Mouse (Mus musculus) stomach, embryonic 16.5 days (tissue): ENCODE results near the gene Apc2. TPM values are rescaled to one million over a fixed set of nuclear protein-coding genes. Genes with fewer than 3 reads are reported as not detected.

Source experiments
- ATAC-seq: fragments of 200-750 bp; cut with Nextera tagmentation; 2 replicates; pipeline ENCODE4 v1.8.0; 2017; ENCODE audit warnings: moderate number of reproducible peaks, moderate TSS enrichment; ENCODE audit not compliant: insufficient read depth, low FRiP score
- H3K27ac ChIP-seq: fragments of 300-500 bp; sonication (generic); 2 replicates; pipeline ENCODE4 v1.5.1; 2014; ENCODE audit warnings: low read length
- H3K27me3 ChIP-seq: fragments of 300-500 bp; sonication (generic); 2 replicates; pipeline ENCODE4 v1.6.1; 2014; ENCODE audit warnings: low read length, control low read depth, mixed read lengths; ENCODE audit not compliant: control insufficient read depth, insufficient read depth
- H3K36me3 ChIP-seq: fragments of 300-500 bp; sonication (generic); 2 replicates; pipeline ENCODE4 v1.6.1; 2014; ENCODE audit warnings: low read length; ENCODE audit not compliant: control insufficient read depth, insufficient read depth
- H3K4me1 ChIP-seq: fragments of 300-500 bp; sonication (generic); 2 replicates; pipeline ENCODE4 v1.6.1; 2014; ENCODE audit warnings: low read length, control low read depth, mixed read lengths; ENCODE audit not compliant: control insufficient read depth, insufficient read depth
- H3K4me2 ChIP-seq: fragments of 300-500 bp; sonication (generic); 2 replicates; pipeline ENCODE4 v1.6.1; 2014; ENCODE audit warnings: low read depth, low read length, mixed read lengths
- H3K4me3 ChIP-seq: fragments of 300-500 bp; sonication (generic); replicated peaks from 2 replicates; pipeline ENCODE4 v1.5.1; 2014; ENCODE audit warnings: mild to moderate bottlenecking, low read length
- H3K9ac ChIP-seq: fragments of 300-500 bp; sonication (generic); 2 replicates; pipeline ENCODE4 v1.6.1; 2014; ENCODE audit warnings: low read length
- H3K9me3 ChIP-seq: fragments of 300-500 bp; sonication (generic); replicated peaks from 2 replicates; pipeline ENCODE4 v1.6.1; 2016; ENCODE audit warnings: low read length, control low read depth; ENCODE audit not compliant: control insufficient read depth
- WGBS: fragments of 180-500 bp; shearing (Covaris S2); extraction: QIAGEN DNeasy Blood & Tissue Kit; methylation state at CpG from one replicate; pipeline ENCODE4 v1.1.7; 2014; 5-methylcytosine and 5-hydroxymethylcytosine counted together
- polyA plus RNA-seq: library from polyadenylated mRNA; unstranded; fragments of >200 nt; fragmentation: Nextera tagmentation; extraction: Ambion mirVana; gene quantifications from 2 replicates; pipeline ENCODE4 v1.2.1, GENCODE M21; 2015

Gene Apc2
- polyA plus RNA-seq, 1 experiment from 2014 or later = 4.3 TPM

DNA sequence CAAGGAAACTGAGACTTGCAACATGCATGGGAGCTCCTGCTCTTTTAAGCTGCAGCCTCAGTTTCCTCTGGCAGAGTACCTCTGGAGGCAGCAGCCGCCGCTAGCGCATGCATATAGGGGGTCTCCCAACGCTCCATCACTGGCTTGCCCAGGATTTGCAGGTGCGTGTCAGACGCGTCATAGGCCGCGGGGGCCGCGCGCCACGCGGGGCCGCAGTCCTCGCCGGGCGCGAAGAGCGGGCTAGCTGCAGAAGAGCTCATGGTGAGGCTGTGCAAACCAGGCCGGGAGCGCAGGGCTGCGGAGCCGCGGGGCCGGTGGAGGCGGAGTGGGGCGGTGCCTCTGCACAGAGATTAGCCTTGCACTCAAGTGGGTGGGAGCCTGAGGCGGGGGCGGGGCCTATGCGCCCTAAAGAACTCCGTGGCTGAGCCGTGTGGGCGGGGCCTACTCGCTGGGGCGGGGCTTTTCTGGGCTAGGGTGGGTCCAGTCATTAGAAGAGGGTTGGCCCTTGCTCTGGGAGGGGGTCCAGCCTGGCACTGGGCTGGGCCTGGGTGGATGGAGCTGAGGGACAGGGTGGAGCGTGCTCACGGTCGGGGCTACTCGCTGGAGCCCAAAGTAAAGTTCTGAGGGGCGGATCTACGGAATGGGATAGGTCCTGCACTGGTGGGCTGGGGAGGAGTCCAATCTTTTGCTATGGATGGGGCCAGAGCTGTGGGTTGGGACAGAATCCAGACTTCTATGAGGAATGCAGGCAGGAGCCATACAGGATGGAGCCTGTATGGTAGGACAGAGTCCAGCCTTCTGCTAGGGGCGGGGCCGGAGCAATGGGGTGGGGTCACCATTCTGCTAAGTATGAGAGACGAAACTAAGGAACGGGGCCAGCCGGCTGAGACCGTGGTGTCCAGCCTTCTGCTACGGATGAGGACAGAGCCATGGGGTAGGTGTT, 34.9 kb upstream of the Apc2 start, which contains the start of the genes Gamt and Dazap1:
Gene Gamt (minus strand): TSS at position 371 of the 943 bp plus-strand sequence.
Gene Dazap1 (plus strand): TSS at position 845 of the 943 bp plus-strand sequence.
- WGBS = under 1% methylated on average over 49 of the region's 49 CpGs
- peak within 1 kb of the TSS; percentile 82 for H3K4me2 ChIP-seq
- H3K27me3 ChIP-seq = no peaks in the 10 kb centered on the region
- peak within 1 kb of the TSS; percentile 100 for H3K27ac ChIP-seq
- H3K36me3 ChIP-seq = peaks cover 6% of the 10 kb centered on the region; the same call in 1 of the 2 replicates
- peak within 1 kb of the TSS; percentile 54 for H3K4me3 ChIP-seq
- peak within 1 kb of the TSS; percentile 78 for H3K9ac ChIP-seq
- H3K9me3 ChIP-seq = no peaks in the 10 kb centered on the region
- ATAC-seq = peak; percentile 91
- H3K4me1 ChIP-seq = peaks cover 28% of the 10 kb centered on the region

DNA sequence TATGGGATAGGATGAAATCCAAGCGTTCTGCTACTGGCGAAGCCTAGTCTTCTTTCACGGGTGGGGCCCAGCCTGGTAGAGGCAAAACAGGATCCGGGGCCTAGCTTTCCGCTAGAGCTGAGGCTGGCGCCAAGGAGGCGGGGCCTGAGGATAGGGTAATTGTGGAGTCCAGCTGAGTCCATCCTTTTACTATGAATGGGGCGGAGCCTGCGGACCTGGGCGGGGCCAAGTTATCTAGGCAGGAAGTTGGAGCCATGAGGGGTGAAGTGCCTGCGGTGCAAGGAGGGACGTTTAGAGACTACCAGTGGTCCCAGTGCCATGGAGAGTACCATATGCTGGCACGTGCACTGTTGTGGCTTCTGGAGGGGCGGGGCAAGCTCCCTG, 34.2 kb upstream of the Apc2 start:
- Histone ChIP-seq H3K9me3 (no peaks in the 10 kb centered on the region), H3K4me1 (peaks cover 34% of the 10 kb centered on the region)
- 0% methylated on average over 14 of the region's 14 CpGs for WGBS

DNA sequence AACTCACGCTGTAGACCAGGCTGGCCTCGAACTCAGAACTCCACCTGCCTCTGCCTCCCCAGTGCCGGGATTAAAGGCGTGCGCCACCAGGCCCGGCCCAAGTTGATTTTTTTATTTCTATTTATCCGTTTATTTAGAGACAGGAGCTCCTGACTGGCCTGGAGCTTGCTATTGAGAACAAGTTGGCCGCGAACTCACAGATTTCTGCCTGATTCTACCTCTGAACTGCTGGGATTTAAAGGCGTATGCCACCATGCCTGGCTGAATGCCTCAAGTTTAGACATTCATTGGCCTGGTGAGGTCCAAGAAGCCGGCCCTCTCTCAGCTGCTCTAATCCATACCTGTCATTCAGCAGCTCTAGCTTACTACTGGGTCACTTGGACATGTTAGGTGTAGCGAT, 33.6 kb upstream of the Apc2 start:
- no peak for ATAC-seq
- Histone ChIP-seq H3K36me3 (peaks cover 6% of the 10 kb centered on the region; the same call in 1 of the 2 replicates), H3K27ac (peak overlapping the region; percentile 100), H3K27me3 (no peaks in the 10 kb centered on the region), H3K9ac (peak overlapping the region; percentile 32; the same call in 1 of the 2 replicates), H3K4me3 (peak overlapping the region; percentile 54), H3K4me1 (peaks cover 40% of the 10 kb centered on the region), H3K9me3 (no peaks in the 10 kb centered on the region), H3K4me2 (peak overlapping the region; percentile 82)
- 66% methylated on average over 12 of the region's 12 CpGs for WGBS

More for the DNA sequence above, 34.2 kb upstream of the Apc2 start:
- Histone ChIP-seq H3K36me3 (peaks cover 6% of the 10 kb centered on the region; the same call in 1 of the 2 replicates), H3K9ac (peak overlapping the region; percentile 78), H3K27me3 (no peaks in the 10 kb centered on the region), H3K4me3 (peak overlapping the region; percentile 54), H3K4me2 (peak overlapping the region; percentile 82), H3K27ac (peak overlapping the region; percentile 100)
- peak; percentile 77 for ATAC-seq

DNA sequence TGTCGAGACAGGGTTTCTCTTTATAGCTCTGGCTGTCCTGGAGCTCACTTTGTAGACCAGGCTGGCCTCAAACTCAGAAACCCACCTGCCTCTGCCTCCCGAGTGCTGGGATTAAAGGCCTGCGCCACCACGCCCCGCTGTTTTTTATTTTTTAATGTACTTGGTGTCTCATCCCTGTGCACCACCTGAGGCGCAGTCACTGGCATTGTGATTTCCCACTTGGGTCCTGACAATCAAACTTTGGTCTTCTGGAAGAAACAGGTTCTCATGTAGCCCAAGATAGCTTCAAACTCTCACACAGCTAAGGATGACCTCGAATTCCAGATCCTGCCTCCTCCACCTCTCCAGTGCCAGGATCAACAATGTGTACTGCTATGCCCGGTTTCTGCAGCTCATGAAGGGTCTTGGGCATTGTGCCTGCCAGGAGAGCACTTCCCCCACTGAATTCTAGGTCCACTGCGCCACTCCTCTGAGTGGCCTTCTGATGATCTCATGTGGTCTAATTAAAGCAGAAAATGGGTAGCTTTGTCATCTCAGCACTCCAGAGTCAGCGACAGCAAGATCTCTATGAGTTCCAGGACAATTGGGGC, 32.9 kb upstream of the Apc2 start:
- no peak for ATAC-seq
- peaks cover 47% of the 10 kb centered on the region for H3K4me1 ChIP-seq
- H3K36me3 ChIP-seq = peaks cover 6% of the 10 kb centered on the region; the same call in 1 of the 2 replicates
- H3K9me3 ChIP-seq = no peaks in the 10 kb centered on the region
- no peak overlapping the region for H3K4me3 ChIP-seq
- WGBS = 90% methylated on average over 10 of the region's 10 CpGs
- H3K27ac ChIP-seq = no peak overlapping the region
- no peaks in the 10 kb centered on the region for H3K27me3 ChIP-seq
- no peak overlapping the region for H3K4me2 ChIP-seq
- no peak overlapping the region for H3K9ac ChIP-seq

DNA sequence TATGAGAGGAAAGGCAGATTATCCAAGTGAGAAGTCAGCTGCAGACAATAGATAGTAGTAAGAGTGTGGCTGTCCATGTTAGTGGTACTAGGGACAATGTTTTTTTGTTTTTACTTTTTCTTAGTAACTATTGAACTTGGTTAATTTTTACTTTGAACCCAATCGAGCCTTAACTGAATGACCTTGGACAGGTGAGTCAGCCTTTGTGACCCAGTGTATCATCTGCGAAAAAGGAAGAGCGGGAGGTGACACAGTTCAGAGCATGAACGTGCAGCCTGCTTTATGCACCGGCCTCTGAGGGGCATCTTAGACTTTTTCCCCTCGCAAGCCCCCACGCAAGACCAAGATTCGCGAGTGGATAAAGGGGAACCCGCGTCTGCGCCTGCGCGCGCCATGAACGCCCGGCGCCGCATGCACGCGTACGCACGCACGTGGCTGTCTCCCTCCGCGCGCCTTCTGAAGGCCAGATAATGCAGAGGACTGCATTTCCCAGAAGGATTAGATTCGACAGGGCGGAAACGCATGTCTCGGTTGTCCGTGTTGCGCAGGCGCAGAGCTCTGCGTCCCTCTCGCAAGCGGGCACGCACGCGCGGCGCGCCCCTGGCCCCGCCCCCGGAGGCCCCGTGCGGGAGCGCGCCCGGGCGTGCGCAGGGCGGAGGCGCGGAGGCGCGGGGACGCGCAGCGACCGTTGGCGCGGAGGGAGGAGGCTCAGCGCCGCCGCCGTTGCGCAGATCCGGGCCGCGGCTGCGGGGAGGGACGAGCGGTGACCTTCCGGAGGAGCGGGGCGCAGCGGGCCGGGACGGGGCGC, 31.2 kb upstream of the Apc2 start:
- H3K27me3 ChIP-seq = no peaks in the 10 kb centered on the region

DNA sequence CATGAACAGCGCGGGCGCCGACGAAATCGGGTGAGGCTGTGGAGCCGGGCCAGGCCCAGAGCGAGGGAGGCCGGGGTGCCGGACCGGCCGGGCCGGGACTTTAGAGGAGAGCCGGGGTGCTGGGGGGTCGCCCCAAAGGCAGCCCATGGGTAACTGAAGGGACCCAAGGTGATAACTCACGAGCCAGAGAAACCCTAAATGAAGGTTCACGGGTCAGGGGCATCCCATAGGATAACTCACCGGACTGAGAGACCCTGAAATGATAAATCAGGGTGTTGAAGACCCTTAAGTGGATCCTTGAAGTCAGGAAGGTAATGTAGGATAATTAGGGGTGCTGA, 30.7 kb upstream of the Apc2 start:
- under 1% methylated on average over 18 of the region's 18 CpGs for WGBS
- peaks cover 42% of the 10 kb centered on the region for H3K4me1 ChIP-seq
- no peaks in the 10 kb centered on the region for H3K27me3 ChIP-seq
- ATAC-seq = no peak
- peak overlapping the region; percentile 93 for H3K4me3 ChIP-seq
- H3K9me3 ChIP-seq = no peaks in the 10 kb centered on the region
- no peaks in the 10 kb centered on the region for H3K36me3 ChIP-seq
- peak overlapping the region; percentile 63 for H3K4me2 ChIP-seq
- peak overlapping the region; percentile 80 for H3K27ac ChIP-seq
- H3K9ac ChIP-seq = peak overlapping the region; percentile 99

More for the DNA sequence above, 31.2 kb upstream of the Apc2 start:
- Histone ChIP-seq H3K36me3 (no peaks in the 10 kb centered on the region), H3K27ac (peak overlapping the region; percentile 80), H3K4me3 (peak overlapping the region; percentile 93), H3K4me1 (peaks cover 48% of the 10 kb centered on the region), H3K9me3 (no peaks in the 10 kb centered on the region), H3K4me2 (peak overlapping the region; percentile 75), H3K9ac (peak overlapping the region; percentile 99)
- WGBS = 2% methylated on average over 64 of the region's 81 CpGs
- peak; percentile 45 for ATAC-seq

DNA sequence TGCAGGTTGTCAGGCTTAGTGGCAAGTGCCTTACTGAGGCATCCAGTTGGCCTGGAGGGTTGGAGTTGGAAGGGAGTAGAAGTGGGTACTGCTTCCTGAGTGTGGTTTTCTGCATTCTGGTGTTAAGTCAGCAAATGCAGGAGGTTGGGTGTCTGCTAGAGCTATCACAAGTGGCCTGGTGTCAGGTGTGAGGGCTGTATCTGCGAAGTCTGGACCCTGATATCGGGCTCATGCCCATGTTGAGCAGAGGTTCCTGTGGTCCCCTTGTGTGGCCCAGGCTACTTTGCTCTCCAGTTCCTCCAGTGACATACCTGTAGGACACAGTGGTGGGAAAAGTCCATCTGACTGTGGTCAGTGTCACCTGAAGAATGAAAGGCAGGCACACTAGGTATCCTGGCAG, 25.7 kb upstream of the Apc2 start:
- Histone ChIP-seq H3K27me3 (no peaks in the 10 kb centered on the region), H3K27ac (no peak overlapping the region), H3K4me1 (peaks cover 36% of the 10 kb centered on the region), H3K9ac (peak overlapping the region; percentile 33), H3K9me3 (no peaks in the 10 kb centered on the region), H3K4me3 (no peak overlapping the region), H3K36me3 (0 out of 2 replicates have a peak, but pooled peaks cover 2% of the 10 kb centered on the region), H3K4me2 (no peak overlapping the region)
- ATAC-seq = no peak
- 90% methylated on average over 2 of the region's 2 CpGs for WGBS

DNA sequence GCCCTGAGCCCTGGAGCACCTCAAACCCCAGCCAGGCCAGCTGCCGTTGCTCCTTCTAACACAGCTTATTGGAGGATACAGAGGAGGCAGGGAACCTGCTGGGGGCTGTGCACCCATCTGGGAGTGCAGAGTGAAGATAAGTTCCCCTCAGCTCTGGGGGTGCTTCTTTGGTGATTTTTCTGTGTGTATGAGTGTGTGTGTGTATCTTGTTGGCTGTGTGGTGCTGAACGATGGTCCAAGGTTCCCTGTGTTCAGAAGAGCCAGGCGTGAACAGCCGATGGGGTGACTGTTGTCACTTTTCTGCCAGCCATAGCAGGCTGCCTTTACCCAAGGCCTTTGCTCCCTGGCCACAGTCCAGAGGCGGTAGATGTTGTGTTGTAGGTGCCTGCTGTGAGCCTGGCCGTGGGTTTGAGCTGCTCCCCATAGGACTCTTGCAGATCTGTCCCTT, 25.0 kb upstream of the Apc2 start:
- Histone ChIP-seq H3K27me3 (no peaks in the 10 kb centered on the region), H3K9ac (0 out of 2 replicates have a peak overlapping the region, but pooled peaks have one; percentile 33), H3K4me1 (peaks cover 35% of the 10 kb centered on the region), H3K4me3 (no peak overlapping the region), H3K9me3 (no peaks in the 10 kb centered on the region), H3K4me2 (no peak overlapping the region), H3K27ac (peak overlapping the region; percentile 34; the same call in 1 of the 2 replicates), H3K36me3 (0 out of 2 replicates have a peak, but pooled peaks cover 2% of the 10 kb centered on the region)
- WGBS = 68% methylated on average over 6 of the region's 6 CpGs
- peak; percentile 14; the same call in 1 of the 2 replicates for ATAC-seq
